9 mouse cellular contexts compared by ENCODE assay signal in genomic region chr15:82106953-82107555, GRCm38 (mm10). TPM values are rescaled to one million over a fixed set of nuclear protein-coding genes. Genes with fewer than 3 reads are reported as not detected.
DNase-seq lines count a peak whose midpoint lies in the region; ATAC-seq and TF ChIP-seq lines count a peak whose summit lies in the region.
"Had no signal": no experiment of that assay in that cellular context is flagged by ENCODE, and none has a peak within 500 bp of the region (broad histone marks: within the 10 kb centered on the region; RNA-seq: fewer than 3 reads in every experiment).

No protein-coding gene starts in this region.

- intact Hi-C loops in heart, adult 2 months (cut with DNase I), result loop anchor here (5.0 kb wide), 1 partner anchor 45 kb away; no protein-coding TSS in a partner anchor

- no peak overlapping the region for H3K9ac ChIP-seq in heart, adult 2 months (ENCODE audit: low read depth, low read length)
- H3K9ac ChIP-seq in lung, postnatal 0 days (replicated peaks; ENCODE audit: low read depth), result no peak overlapping the region
- H3K9ac ChIP-seq: embryonic facial prominence, embryonic 15.5 days had no signal

- ATAC-seq in lung, postnatal 0 days, result no peak

- TF ChIP-seq POLR2A in heart, adult 2 months (IDR thresholded peaks at IDR 0.05; ENCODE audit: insufficient read depth, low read depth, low read length), result no peak
- no peak for TF ChIP-seq POLR2A in testis, adult 2 months (IDR thresholded peaks at IDR 0.05; ENCODE audit: control insufficient read depth, low read depth, low read length)

- no peaks in the 10 kb centered on the region for H3K27me3 ChIP-seq in heart, adult 2 months (ENCODE audit: control insufficient read depth, insufficient read depth, low read length)
- H3K27me3 ChIP-seq in testis, adult 2 months (ENCODE audit: control insufficient read depth, insufficient read depth, low read length), result no peaks in the 10 kb centered on the region
- H3K27me3 ChIP-seq in lung, postnatal 0 days (replicated peaks; ENCODE audit: insufficient read depth, low read length), result no peaks in the 10 kb centered on the region
- H3K27me3 ChIP-seq: embryonic facial prominence, embryonic 15.5 days had no signal

- no peaks in the 10 kb centered on the region for H3K79me2 ChIP-seq in heart, adult 2 months (replicated peaks; ENCODE audit: control insufficient read depth, insufficient read depth, low read length)

- H3K4me3 ChIP-seq in heart, adult 2 months, result no peak overlapping the region
- no peak overlapping the region for H3K4me3 ChIP-seq in testis, adult 2 months (ENCODE audit: control insufficient read depth, low read depth, low read length)
- no peak overlapping the region for H3K4me3 ChIP-seq in lung, postnatal 0 days (ENCODE audit: low read depth, low read length)
- H3K4me3 ChIP-seq: embryonic facial prominence, embryonic 15.5 days had no signal

- no peak overlapping the region for H3K27ac ChIP-seq in heart, adult 2 months
- no peak overlapping the region for H3K27ac ChIP-seq in testis, adult 2 months (ENCODE audit: control insufficient read depth, insufficient read depth, low read depth, low read length)
- no peak overlapping the region for H3K27ac ChIP-seq in lung, postnatal 0 days (ENCODE audit: low read length)
- H3K27ac ChIP-seq: embryonic facial prominence, embryonic 15.5 days had no signal

- H3K4me2 ChIP-seq in lung, postnatal 0 days (replicated peaks; ENCODE audit: low read depth, low read length), result no peak overlapping the region
- H3K4me2 ChIP-seq: embryonic facial prominence, embryonic 15.5 days had no signal

- TF ChIP-seq EP300 in heart, adult 2 months (IDR thresholded peaks at IDR 0.05; ENCODE audit: insufficient read depth, low read depth, low read length), result no peak
- no peak for TF ChIP-seq EP300 in lung, postnatal 0 days (IDR thresholded peaks at IDR 0.05)

- no peaks in the 10 kb centered on the region for H3K9me3 ChIP-seq in lung, postnatal 0 days (ENCODE audit: low read length)
- H3K9me3 ChIP-seq: embryonic facial prominence, embryonic 15.5 days had no signal

- 15% methylated on average over 8 of the region's 8 CpGs for WGBS in heart, adult 2 months
- WGBS in lung, postnatal 0 days, result 18% methylated on average over 8 of the region's 8 CpGs

- DNase-seq in heart, adult 2 months, result no peak
- no peak for DNase-seq in heart, adult 11 months
- DNase-seq in testis, postnatal 14 days (ENCODE audit: low spot score), result no peak
- peak; percentile 48 for DNase-seq in c-Kit-positive CD71-positive TER-119-negative erythroid progenitor cells, embryonic 14.5 days (ENCODE audit: low read depth)
- peak; percentile 44 for DNase-seq in induced T-regulatory cell, adult 2 months (ENCODE audit: low read depth)
- DNase-seq in lung, postnatal 0 days (ENCODE audit: low spot score), result peak; percentile 9
- peak; percentile 23 for DNase-seq in thymus, postnatal 25 days

- H3K4me1 ChIP-seq in heart, adult 2 months (ENCODE audit: control insufficient read depth, insufficient read depth, low read length), result no peaks in the 10 kb centered on the region
- no peaks in the 10 kb centered on the region for H3K4me1 ChIP-seq in testis, adult 2 months (ENCODE audit: control insufficient read depth, insufficient read depth, low read length)
- no peaks in the 10 kb centered on the region for H3K4me1 ChIP-seq in lung, postnatal 0 days (ENCODE audit: insufficient read depth, low read depth, low read length)
- H3K4me1 ChIP-seq: embryonic facial prominence, embryonic 15.5 days had no signal

- peak; percentile 61 for TF ChIP-seq CTCF in heart, adult 2 months (IDR thresholded peaks at IDR 0.05)
- TF ChIP-seq CTCF in testis, adult 2 months (IDR thresholded peaks at IDR 0.05; ENCODE audit: control insufficient read depth, insufficient read depth, insufficient replicate concordance, low read depth, low read length), result peak; percentile 63; the same call in 1 of the 2 replicates
- peak; percentile 74 for TF ChIP-seq CTCF in lung, postnatal 0 days (IDR thresholded peaks at IDR 0.05)

- no peaks in the 10 kb centered on the region for H3K36me3 ChIP-seq in heart, adult 2 months (ENCODE audit: control insufficient read depth, insufficient read depth, low read length)
- H3K36me3 ChIP-seq in testis, adult 2 months (ENCODE audit: control insufficient read depth, insufficient read depth, low read length), result no peaks in the 10 kb centered on the region
- H3K36me3 ChIP-seq in lung, postnatal 0 days (ENCODE audit: insufficient read depth, low read length), result no peaks in the 10 kb centered on the region
- H3K36me3 ChIP-seq: embryonic facial prominence, embryonic 15.5 days had no signal

RNA-seq across cellular contexts. Expression of gene Ccdc134, which starts 20.7 kb away (rescaled TPM):
- 1 to 10 TPM; 3.9 to 4.0 TPM for total RNA-seq in heart, adult 2 months (2021)
- 4.8 and 6.6 TPM in 2 replicates for polyA plus RNA-seq in heart, adult 2 months (2012; rRNA removed)
- polyA plus RNA-seq in testis, adult 2 months (2012; rRNA removed), result 18.1 and 19.9 TPM in 2 replicates
- polyA plus RNA-seq in lung, postnatal 0 days (2015; fragmentation: Nextera tagmentation; extraction: Ambion mirVana), result 10.4 and 10.8 TPM in 2 replicates

RNA-seq across cellular contexts. Expression of gene Mei1, which starts 37.3 kb away (rescaled TPM):
- not detected for total RNA-seq in heart, adult 2 months (2021)
- not detected in 2 replicates for polyA plus RNA-seq in heart, adult 2 months (2012; rRNA removed)
- 8.2 and 10.3 TPM in 2 replicates for polyA plus RNA-seq in testis, adult 2 months (2012; rRNA removed)
- not detected in 2 replicates for polyA plus RNA-seq in lung, postnatal 0 days (2015; fragmentation: Nextera tagmentation; extraction: Ambion mirVana)

RNA-seq across cellular contexts. Expression of gene Srebf2, which starts 39.9 kb away (rescaled TPM):
- total RNA-seq in heart, adult 2 months (2021), result 10 to 100 TPM; 22.4 to 24.2 TPM
- 33.3 and 45.3 TPM in 2 replicates for polyA plus RNA-seq in heart, adult 2 months (2012; rRNA removed)
- 36.2 and 40.1 TPM in 2 replicates for polyA plus RNA-seq in testis, adult 2 months (2012; rRNA removed)
- polyA plus RNA-seq in lung, postnatal 0 days (2015; fragmentation: Nextera tagmentation; extraction: Ambion mirVana), result 113 and 115 TPM in 2 replicates

RNA-seq across cellular contexts. Expression of gene 4930407I10Rik, which starts 48.1 kb away (rescaled TPM):
- total RNA-seq in heart, adult 2 months (2021), result not detected
- polyA plus RNA-seq in heart, adult 2 months (2012; rRNA removed), result not detected in 2 replicates
- polyA plus RNA-seq in testis, adult 2 months (2012; rRNA removed), result 86.7 and 90.3 TPM in 2 replicates
- polyA plus RNA-seq in lung, postnatal 0 days (2015; fragmentation: Nextera tagmentation; extraction: Ambion mirVana), result not detected in 2 replicates
- polyA plus RNA-seq: embryonic facial prominence, embryonic 15.5 days had no signal

RNA-seq across cellular contexts. Expression of gene Snu13, which starts 59.7 kb away (rescaled TPM):
- 10 to 100 TPM; 49.5 to 52.7 TPM for total RNA-seq in heart, adult 2 months (2021)
- 49.5 and 66.6 TPM in 2 replicates for polyA plus RNA-seq in heart, adult 2 months (2012; rRNA removed)
- polyA plus RNA-seq in testis, adult 2 months (2012; rRNA removed), result 68.8 and 72.0 TPM in 2 replicates
- polyA plus RNA-seq in lung, postnatal 0 days (2015; fragmentation: Nextera tagmentation; extraction: Ambion mirVana), result 131 and 139 TPM in 2 replicates

Comparison
In these comparisons a context has a peak if more than half of its experiments do, and no peak if none do; other contexts are left out.
1. DNase-seq: peak in c-Kit-positive CD71-positive TER-119-negative erythroid progenitor cells, embryonic 14.5 days (single experiment), induced T-regulatory cell, adult 2 months (single experiment), lung, postnatal 0 days (single experiment) and thymus, postnatal 25 days (single experiment); none in heart, adult 2 months (0 of 2), heart, adult 11 months (single experiment) and testis, postnatal 14 days (single experiment).
2. Peak in every context shown above with its lines, with median percentiles within 50 percentile points of each other: CTCF ChIP-seq.